Mouse (Mus musculus): Measurements from ENCODE around the gene Pde4b. TPM values are rescaled to one million over a fixed set of nuclear protein-coding genes. Genes with fewer than 3 reads are reported as not detected.

Pde4b gene
- polyA plus RNA-seq, 1 experiment = 11.5 TPM

GRCm38 (mm10) chr4:102557508-102558220, 470.3 kb downstream of the Pde4b start:
- Histone ChIP-seq H3K27me3 (replicated peaks; ENCODE audit: control insufficient read depth, insufficient read depth, low read length) (no peaks in the 10 kb centered on the region), H3K4me3 (ENCODE audit: insufficient read depth, low read depth, low read length) (no peak overlapping the region), H3K36me3 (ENCODE audit: control insufficient read depth, insufficient read depth, low read length) (no peaks in the 10 kb centered on the region), H3K4me1 (ENCODE audit: control insufficient read depth, insufficient read depth, low read length) (no peaks in the 10 kb centered on the region), H3K27ac (ENCODE audit: insufficient read depth, low read depth, low read length) (no peak overlapping the region)
- 72% methylated on average over 9 of the region's 9 CpGs for WGBS
- DNase-seq = no peak
- TF ChIP-seq POLR2A (IDR thresholded peaks at IDR 0.05; ENCODE audit: low read depth, low read length) (no peak), CTCF (conservative IDR thresholded peaks at IDR 0.05; ENCODE audit: insufficient read depth, insufficient read length, low read depth, low read length) (no peak)

GRCm38 (mm10) chr4:102558328-102558727, 471.0 kb downstream of the Pde4b start:
- no peaks in the 10 kb centered on the region for H3K36me3 ChIP-seq (ENCODE audit: control insufficient read depth, insufficient read depth, low read length)
- H3K27me3 ChIP-seq (replicated peaks; ENCODE audit: control insufficient read depth, insufficient read depth, low read length) = no peaks in the 10 kb centered on the region
- no peak overlapping the region for H3K27ac ChIP-seq (ENCODE audit: insufficient read depth, low read depth, low read length)
- no peaks in the 10 kb centered on the region for H3K4me1 ChIP-seq (ENCODE audit: control insufficient read depth, insufficient read depth, low read length)
- DNase-seq = no peak
- TF ChIP-seq POLR2A (IDR thresholded peaks at IDR 0.05; ENCODE audit: low read depth, low read length) = no peak
- TF ChIP-seq CTCF (conservative IDR thresholded peaks at IDR 0.05; ENCODE audit: insufficient read depth, insufficient read length, low read depth, low read length) = no peak
- whole genome bisulfite sequencing = 55% methylated on average over 3 of the region's 3 CpGs
- H3K4me3 ChIP-seq (ENCODE audit: insufficient read depth, low read depth, low read length) = no peak overlapping the region

- no peak for DNase-seq
- Histone ChIP-seq H3K4me1 (ENCODE audit: control insufficient read depth, insufficient read depth, low read length) (no peaks in the 10 kb centered on the region), H3K27ac (ENCODE audit: insufficient read depth, low read depth, low read length) (no peak overlapping the region), H3K36me3 (ENCODE audit: control insufficient read depth, insufficient read depth, low read length) (no peaks in the 10 kb centered on the region), H3K27me3 (replicated peaks; ENCODE audit: control insufficient read depth, insufficient read depth, low read length) (no peaks in the 10 kb centered on the region), H3K4me3 (ENCODE audit: insufficient read depth, low read depth, low read length) (no peak overlapping the region)
- 91% methylated on average over 12 of the region's 12 CpGs for WGBS
- no peak for TF ChIP-seq CTCF (conservative IDR thresholded peaks at IDR 0.05; ENCODE audit: insufficient read depth, insufficient read length, low read depth, low read length)
- TF ChIP-seq POLR2A (IDR thresholded peaks at IDR 0.05; ENCODE audit: low read depth, low read length) = no peak
These were observed 473.4 kb downstream of the Pde4b start for GRCm38 (mm10) chr4:102560676-102561280.

- H3K27ac ChIP-seq (ENCODE audit: insufficient read depth, low read depth, low read length) = no peak overlapping the region
- H3K4me3 ChIP-seq (ENCODE audit: insufficient read depth, low read depth, low read length) = no peak overlapping the region
- TF ChIP-seq CTCF (conservative IDR thresholded peaks at IDR 0.05; ENCODE audit: insufficient read depth, insufficient read length, low read depth, low read length) (no peak), POLR2A (IDR thresholded peaks at IDR 0.05; ENCODE audit: low read depth, low read length) (no peak)
- H3K4me1 ChIP-seq (ENCODE audit: control insufficient read depth, insufficient read depth, low read length) = no peaks in the 10 kb centered on the region; the same call in 1 of the 2 replicates
- no peak for DNase-seq
- WGBS = 80% methylated on average over 9 of the region's 9 CpGs
- no peaks in the 10 kb centered on the region for H3K36me3 ChIP-seq (ENCODE audit: control insufficient read depth, insufficient read depth, low read length)
- no peaks in the 10 kb centered on the region for H3K27me3 ChIP-seq (replicated peaks; ENCODE audit: control insufficient read depth, insufficient read depth, low read length)
These were observed 476.0 kb downstream of the Pde4b start for GRCm38 (mm10) chr4:102563273-102563855.

GRCm38 (mm10) chr4:102564286-102564685, 476.9 kb downstream of the Pde4b start:
- H3K27me3 ChIP-seq (replicated peaks; ENCODE audit: control insufficient read depth, insufficient read depth, low read length) = no peaks in the 10 kb centered on the region
- TF ChIP-seq POLR2A (IDR thresholded peaks at IDR 0.05; ENCODE audit: low read depth, low read length) = no peak
- TF ChIP-seq CTCF (conservative IDR thresholded peaks at IDR 0.05; ENCODE audit: insufficient read depth, insufficient read length, low read depth, low read length) = no peak
- peaks cover 3% of the 10 kb centered on the region; the same call in 1 of the 2 replicates for H3K4me1 ChIP-seq (ENCODE audit: control insufficient read depth, insufficient read depth, low read length)
- no peak overlapping the region for H3K4me3 ChIP-seq (ENCODE audit: insufficient read depth, low read depth, low read length)
- no peaks in the 10 kb centered on the region for H3K36me3 ChIP-seq (ENCODE audit: control insufficient read depth, insufficient read depth, low read length)
- no peak overlapping the region for H3K27ac ChIP-seq (ENCODE audit: insufficient read depth, low read depth, low read length)
- WGBS = 87% methylated on average over 3 of the region's 3 CpGs
- no peak for DNase-seq

- Histone ChIP-seq H3K36me3 (ENCODE audit: control insufficient read depth, insufficient read depth, low read length) (no peaks in the 10 kb centered on the region), H3K4me3 (ENCODE audit: insufficient read depth, low read depth, low read length) (no peak overlapping the region), H3K27ac (ENCODE audit: insufficient read depth, low read depth, low read length) (no peak overlapping the region), H3K27me3 (replicated peaks; ENCODE audit: control insufficient read depth, insufficient read depth, low read length) (no peaks in the 10 kb centered on the region), H3K4me1 (ENCODE audit: control insufficient read depth, insufficient read depth, low read length) (peaks cover 5% of the 10 kb centered on the region; the same call in 1 of the 2 replicates)
- WGBS = 90% methylated on average over 1 of the region's 1 CpGs
- TF ChIP-seq POLR2A (IDR thresholded peaks at IDR 0.05; ENCODE audit: low read depth, low read length) = no peak
- no peak for TF ChIP-seq CTCF (conservative IDR thresholded peaks at IDR 0.05; ENCODE audit: insufficient read depth, insufficient read length, low read depth, low read length)
- no peak for DNase-seq
These were observed 479.1 kb downstream of the Pde4b start for GRCm38 (mm10) chr4:102566421-102566820.

GRCm38 (mm10) chr4:102567111-102567510, 479.8 kb downstream of the Pde4b start:
- Histone ChIP-seq H3K4me3 (ENCODE audit: insufficient read depth, low read depth, low read length) (no peak overlapping the region), H3K27ac (ENCODE audit: insufficient read depth, low read depth, low read length) (no peak overlapping the region), H3K27me3 (replicated peaks; ENCODE audit: control insufficient read depth, insufficient read depth, low read length) (no peaks in the 10 kb centered on the region)

More at GRCm38 (mm10) chr4:102567111-102567510, 479.8 kb downstream of the Pde4b start:
- 72% methylated on average over 2 of the region's 2 CpGs for WGBS
- no peak for TF ChIP-seq POLR2A (IDR thresholded peaks at IDR 0.05; ENCODE audit: low read depth, low read length)
- TF ChIP-seq CTCF (conservative IDR thresholded peaks at IDR 0.05; ENCODE audit: insufficient read depth, insufficient read length, low read depth, low read length) = no peak
- H3K36me3 ChIP-seq (ENCODE audit: control insufficient read depth, insufficient read depth, low read length) = no peaks in the 10 kb centered on the region
- DNase-seq = no peak
- H3K4me1 ChIP-seq (ENCODE audit: control insufficient read depth, insufficient read depth, low read length) = peaks cover 5% of the 10 kb centered on the region; the same call in 1 of the 2 replicates

All from kidney, adult 2 months (tissue).